Mouse (Mus musculus) cortical plate, adult 2 months (tissue): ENCODE data around the gene Bcl10. TPM values are rescaled to one million over a fixed set of nuclear protein-coding genes. Genes with fewer than 3 reads are reported as not detected.

Experiments used
- H3K27ac ChIP-seq: fragments of 200-500 bp; 2 replicates; pipeline ENCODE4 v1.5.1; 2012; ENCODE audit warnings: low read length, control low read depth, inconsistent platforms; ENCODE audit not compliant: insufficient read depth
- H3K4me1 ChIP-seq: fragments of 200-500 bp; 2 replicates; pipeline ENCODE4 v1.6.1; 2011; ENCODE audit warnings: low read length; ENCODE audit not compliant: control insufficient read depth, insufficient read depth
- H3K4me3 ChIP-seq: fragments of 200-500 bp; 2 replicates; pipeline ENCODE4 v1.5.1; 2011; ENCODE audit warnings: mild to moderate bottlenecking, low read length, control low read depth; ENCODE audit not compliant: insufficient read depth
- CTCF ChIP-seq: fragments of 200-500 bp; IDR thresholded peaks from 2 replicates; pipeline ENCODE4 v1.5.1; 2011; ENCODE audit warnings: mild to moderate bottlenecking, control low read depth, low read length; ENCODE audit not compliant: insufficient read depth; ENCODE audit errors: extremely low read depth
- POLR2A ChIP-seq: fragments of 200-500 bp; IDR thresholded peaks from 2 replicates; pipeline ENCODE4 v1.6.1; 2011; ENCODE audit warnings: mild to moderate bottlenecking, low read length, control low read depth; ENCODE audit not compliant: insufficient read depth; ENCODE audit errors: extremely low read depth
- polyA plus RNA-seq: library from polyadenylated mRNA; depleted of rRNA; stranded (reverse); fragments of >200 nt; gene quantifications from 2 replicates; pipeline ENCODE4 v1.2.3, GENCODE M21; 2012

The Bcl10 gene
- polyA plus RNA-seq, 1 experiment, result 11.8 TPM

GRCm38 (mm10) chr3:145933845-145934244 is 11.2 kb downstream of the Bcl10 start:
- no peak overlapping the region for H3K27ac ChIP-seq
- H3K4me1 ChIP-seq, result no peaks in the 10 kb centered on the region; the same call in 1 of the 2 replicates
- TF ChIP-seq POLR2A, result no peak
- TF ChIP-seq CTCF, result no peak
- no peak overlapping the region for H3K4me3 ChIP-seq

- TF ChIP-seq CTCF (peak; percentile 81), POLR2A (peak; percentile 81)
- peaks cover 4% of the 10 kb centered on the region for H3K4me1 ChIP-seq
- peak within 1 kb of the TSS; percentile 72 for H3K4me3 ChIP-seq
- H3K27ac ChIP-seq, result no peak within 1 kb of the TSS
These were observed 15.2 kb downstream of the Bcl10 start, which contains the start of gene 2410004B18Rik for GRCm38 (mm10) chr3:145937505-145938404. Gene 2410004B18Rik (plus strand): TSS chr3:145938014.

GRCm38 (mm10) chr3:145938405-145939349 is 16.1 kb downstream of the Bcl10 start:
- H3K4me1 ChIP-seq, result peaks cover 4% of the 10 kb centered on the region
- peak overlapping the region; percentile 72 for H3K4me3 ChIP-seq
- H3K27ac ChIP-seq, result no peak overlapping the region
- TF ChIP-seq CTCF (no peak), POLR2A (no peak)

- TF ChIP-seq POLR2A (no peak), CTCF (no peak)
- no peak overlapping the region for H3K27ac ChIP-seq
- H3K4me3 ChIP-seq, result no peak overlapping the region; the same call in 1 of the 2 replicates
- H3K4me1 ChIP-seq, result peaks cover 4% of the 10 kb centered on the region
These were observed 16.8 kb downstream of the Bcl10 start for GRCm38 (mm10) chr3:145939402-145939801.

- H3K4me1 ChIP-seq, result peaks cover 4% of the 10 kb centered on the region
- TF ChIP-seq CTCF, result no peak
- no peak for TF ChIP-seq POLR2A
These were observed 17.4 kb downstream of the Bcl10 start for GRCm38 (mm10) chr3:145939971-145940370.

GRCm38 (mm10) chr3:145941971-145942370 is 19.4 kb downstream of the Bcl10 start:
- TF ChIP-seq CTCF (peak; percentile 84), POLR2A (no peak)
- H3K4me3 ChIP-seq, result no peak overlapping the region
- no peak overlapping the region for H3K27ac ChIP-seq
- H3K4me1 ChIP-seq, result peaks cover 4% of the 10 kb centered on the region

More at GRCm38 (mm10) chr3:145939971-145940370, 17.4 kb downstream of the Bcl10 start:
- no peak overlapping the region for H3K4me3 ChIP-seq
- H3K27ac ChIP-seq, result no peak overlapping the region

- Histone ChIP-seq H3K4me1 (peaks cover 1% of the 10 kb centered on the region), H3K4me3 (no peak overlapping the region), H3K27ac (no peak overlapping the region)
- TF ChIP-seq CTCF (no peak), POLR2A (no peak)
These were observed 21.7 kb downstream of the Bcl10 start for GRCm38 (mm10) chr3:145944348-145944747.

- TF ChIP-seq POLR2A, result no peak
- no peak for TF ChIP-seq CTCF
- Histone ChIP-seq H3K4me3 (no peak overlapping the region), H3K27ac (no peak overlapping the region), H3K4me1 (no peaks in the 10 kb centered on the region)
These were observed 23.3 kb downstream of the Bcl10 start for GRCm38 (mm10) chr3:145945904-145946303.

GRCm38 (mm10) chr3:145946654-145947053 is 24.1 kb downstream of the Bcl10 start:
- H3K4me1 ChIP-seq, result no peaks in the 10 kb centered on the region
- TF ChIP-seq CTCF (no peak), POLR2A (no peak)
- H3K4me3 ChIP-seq, result no peak overlapping the region
- no peak overlapping the region for H3K27ac ChIP-seq
